Mouse (Mus musculus) cerebellum, adult 2 months (tissue): Measurements from ENCODE around the gene Serpinf2.

Experiments
- CTCF ChIP-seq: fragments of 200-500 bp; IDR thresholded peaks from 2 replicates; pipeline ENCODE4 v1.5.1; 2011; ENCODE audit warnings: low read depth, mild to moderate bottlenecking, control low read depth, low read length, moderate library complexity, borderline replicate concordance; ENCODE audit not compliant: insufficient read depth
- POLR2A ChIP-seq: fragments of 200-500 bp; IDR thresholded peaks from 2 replicates; pipeline ENCODE4 v1.6.1; 2011; ENCODE audit warnings: low read length, control low read depth, borderline replicate concordance; ENCODE audit not compliant: insufficient read depth

GRCm38 (mm10) chr11:75397452-75397851 lies 41.9 kb downstream of the Serpinf2 start:
- no peak for TF ChIP-seq CTCF
- TF ChIP-seq POLR2A = no peak
